Mouse (Mus musculus): ENCODE data around the gene Cmas.

Gene Cmas

DNA sequence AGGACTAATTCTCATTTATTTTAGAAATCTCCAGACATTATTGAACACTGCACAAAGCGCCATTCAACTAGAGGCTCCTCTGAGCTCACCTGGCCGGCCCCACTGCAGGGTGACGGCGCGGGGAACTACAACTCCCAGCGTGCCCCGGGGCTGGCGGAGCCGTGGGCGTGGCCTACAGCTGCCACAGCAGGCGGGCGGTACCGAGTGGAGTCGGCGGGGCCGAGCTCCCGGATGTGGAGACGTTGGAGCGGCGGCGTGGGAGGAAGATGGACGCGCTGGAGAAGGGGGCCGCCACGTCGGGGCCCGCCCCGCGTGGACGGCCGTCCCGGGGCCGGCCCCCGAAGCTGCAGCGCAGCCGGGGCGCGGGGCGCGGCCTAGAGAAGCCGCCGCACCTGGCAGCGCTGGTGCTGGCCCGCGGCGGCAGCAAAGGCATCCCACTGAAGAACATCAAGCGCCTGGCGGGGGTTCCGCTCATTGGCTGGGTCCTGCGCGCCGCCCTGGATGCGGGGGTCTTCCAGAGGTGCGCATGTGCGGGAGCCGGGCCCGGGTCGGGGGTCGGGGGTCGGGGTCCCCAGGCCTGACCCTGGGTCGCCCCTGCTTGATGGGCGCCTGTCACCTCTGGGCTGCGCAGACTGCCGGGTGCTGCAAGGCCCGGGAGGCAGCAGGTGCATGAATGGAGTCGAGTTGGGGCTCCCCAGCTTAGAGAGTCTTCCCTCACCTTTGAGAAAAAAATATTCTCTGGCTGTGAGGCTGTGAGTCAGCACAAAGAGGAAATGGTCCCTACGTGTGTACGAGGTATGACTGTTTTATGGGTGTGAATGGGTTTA, at the start of gene Cmas:
Gene Cmas (plus strand): TSS at position 180 of the 827 bp plus-strand sequence.
- DNase-seq, result peak; percentile 91

DNA sequence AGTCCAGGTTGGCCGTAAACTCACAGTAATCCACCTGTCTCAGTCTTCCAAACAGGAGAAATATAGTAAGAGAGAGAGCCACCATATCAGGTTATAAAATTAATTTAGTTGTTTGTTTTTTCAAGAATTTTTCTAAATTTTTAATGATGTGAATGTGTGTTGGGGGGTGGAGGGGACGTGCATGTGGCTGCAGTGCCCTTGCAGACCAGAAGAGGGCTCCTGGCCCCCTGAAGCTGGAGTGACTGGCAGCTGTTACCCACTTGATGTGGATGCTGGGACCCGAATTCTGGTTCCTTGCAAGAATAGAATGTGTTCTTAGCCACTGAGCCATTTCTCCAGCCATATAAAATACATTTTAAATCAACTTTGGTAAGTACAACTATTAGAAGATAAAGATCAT, 49.8 kb upstream of the Cmas start:
- no peak for DNase-seq

DNA sequence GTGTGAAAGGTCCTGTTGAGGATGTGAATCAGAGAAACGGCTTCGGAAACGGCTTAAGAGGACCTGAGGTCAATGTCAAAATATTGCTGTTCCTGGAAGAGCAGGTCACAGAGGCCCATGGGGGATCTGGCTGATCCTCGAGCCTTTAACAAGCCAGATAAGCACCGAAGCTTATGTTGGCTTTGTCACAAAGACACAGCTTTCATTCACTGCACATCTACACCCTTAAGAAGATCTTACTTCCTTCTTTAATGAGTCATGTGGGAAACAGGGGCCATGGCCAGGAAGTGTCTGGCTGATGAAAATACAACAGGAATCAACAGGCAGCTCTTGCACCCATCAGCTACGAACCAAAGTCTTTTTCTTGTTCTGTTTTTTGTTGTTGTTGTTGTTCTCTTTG, 48.1 kb upstream of the Cmas start:
- no peak for DNase-seq

DNA sequence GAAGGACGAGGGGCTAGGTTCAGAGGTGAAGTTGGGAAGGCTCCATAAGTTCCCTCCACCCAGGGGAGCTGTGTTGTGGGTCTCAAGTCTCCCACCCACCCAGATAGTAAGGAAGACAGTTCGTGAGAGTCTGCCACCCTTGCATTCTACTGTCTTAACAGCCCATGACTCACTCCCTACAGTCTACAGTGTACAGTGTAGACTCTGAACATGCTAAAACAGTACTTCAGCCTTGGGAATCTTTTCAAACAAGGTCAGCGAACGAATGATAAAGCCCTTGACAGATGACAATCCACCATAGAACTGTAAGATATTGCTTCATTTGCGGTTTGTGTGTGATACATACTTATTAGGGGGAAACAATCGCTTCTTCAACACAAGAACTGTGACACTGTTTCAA, 45.8 kb upstream of the Cmas start:
- DNase-seq, result no peak

DNA sequence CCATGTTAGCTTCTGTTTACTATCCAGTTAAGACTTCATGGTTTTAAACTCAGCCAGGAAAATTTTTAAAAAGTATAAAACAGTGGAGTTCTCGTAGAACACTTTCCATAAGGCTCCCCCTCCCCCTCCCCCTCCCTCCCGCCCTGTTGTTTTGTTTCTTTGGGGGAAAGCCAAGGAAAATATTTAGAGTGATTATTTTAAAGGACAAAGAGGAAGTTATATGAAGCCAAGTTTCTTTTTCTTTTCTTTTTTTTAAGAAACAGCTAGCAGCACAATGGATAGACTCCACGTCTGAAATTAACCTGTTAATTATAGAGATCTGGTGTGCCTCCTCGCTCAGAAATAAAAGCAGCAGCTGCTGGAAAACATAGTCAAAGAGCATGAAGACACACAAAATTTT, 45.4 kb upstream of the Cmas start:
- no peak for DNase-seq

DNA sequence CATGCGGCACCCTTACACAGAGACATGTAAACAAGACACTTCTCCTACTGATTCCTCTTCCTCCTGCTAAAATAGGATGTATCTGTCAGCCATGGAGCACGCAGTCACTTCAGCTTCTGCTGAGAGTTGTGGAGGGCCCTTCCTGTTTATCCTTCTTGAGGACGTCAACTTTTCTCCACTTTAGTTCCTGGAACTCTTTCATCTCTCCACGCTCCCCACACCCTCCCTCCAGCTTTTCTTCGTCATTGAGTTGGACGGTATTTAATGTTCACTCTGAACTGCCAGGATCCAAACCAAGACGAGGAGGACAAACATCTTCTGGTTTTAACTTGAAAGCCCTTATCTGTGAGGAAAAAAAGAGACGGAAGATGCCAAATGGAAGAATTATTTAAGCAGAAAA, 41.5 kb upstream of the Cmas start:
- no peak for DNase-seq

DNA sequence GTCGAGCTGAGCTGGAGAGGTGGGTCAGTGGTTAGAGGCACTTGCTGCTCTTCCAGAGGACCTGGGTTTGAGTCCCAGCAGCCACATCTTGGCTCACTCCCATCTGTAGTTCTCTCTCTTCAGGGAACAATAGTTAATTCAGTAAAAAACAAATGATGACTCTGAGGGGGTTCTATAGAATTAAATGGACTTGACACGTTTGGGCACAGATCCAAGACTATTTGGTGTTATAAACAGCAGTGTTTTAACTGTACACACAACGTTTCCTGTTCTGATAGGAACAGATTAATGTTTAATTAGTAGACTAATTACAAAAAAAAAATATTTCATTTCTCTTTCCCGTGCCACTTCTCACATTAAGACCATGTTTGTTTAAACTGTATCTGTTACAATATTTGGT, 39.3 kb upstream of the Cmas start:
- peak; percentile 70 for DNase-seq

DNA sequence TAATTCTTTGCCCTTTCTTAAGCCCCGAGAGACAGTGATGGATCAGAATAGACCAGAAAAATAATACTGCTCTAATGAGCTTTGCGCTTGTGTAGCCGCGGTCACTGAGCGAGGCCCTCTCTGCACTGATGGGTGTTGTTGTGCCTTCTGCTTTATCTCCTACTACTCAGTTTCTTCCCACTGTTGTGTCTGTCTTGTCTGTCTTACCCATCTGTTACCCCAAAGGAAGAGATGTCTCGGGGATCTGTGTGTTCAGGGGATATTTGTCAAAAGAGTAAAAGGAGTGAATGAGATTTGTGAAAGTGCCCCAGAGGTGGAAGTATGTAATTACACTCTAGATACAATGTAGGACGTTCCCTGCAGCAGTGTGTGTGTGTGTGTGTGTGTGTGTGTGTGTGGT, 38.3 kb upstream of the Cmas start:
- DNase-seq, result peak; percentile 42

DNA sequence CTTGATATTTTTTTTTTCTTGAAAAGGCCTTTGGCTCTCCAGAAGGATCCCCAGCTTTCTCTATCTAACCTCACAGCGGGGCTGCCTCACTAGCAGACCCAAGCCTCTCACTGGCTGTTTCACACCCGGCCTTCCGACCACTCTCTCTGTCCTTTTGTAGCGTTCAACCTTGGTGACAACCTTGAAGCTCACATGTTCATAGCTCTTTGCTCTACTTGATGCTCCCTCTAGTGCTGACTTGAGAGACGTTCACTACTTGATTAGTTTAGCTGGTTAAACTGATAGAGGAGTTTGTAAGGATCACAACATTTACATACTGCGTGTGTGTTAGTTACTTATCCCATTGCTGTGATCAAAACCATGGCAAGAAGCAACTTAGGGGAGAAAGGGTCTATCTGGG, 35.8 kb upstream of the Cmas start:
- DNase-seq, result no peak

DNA sequence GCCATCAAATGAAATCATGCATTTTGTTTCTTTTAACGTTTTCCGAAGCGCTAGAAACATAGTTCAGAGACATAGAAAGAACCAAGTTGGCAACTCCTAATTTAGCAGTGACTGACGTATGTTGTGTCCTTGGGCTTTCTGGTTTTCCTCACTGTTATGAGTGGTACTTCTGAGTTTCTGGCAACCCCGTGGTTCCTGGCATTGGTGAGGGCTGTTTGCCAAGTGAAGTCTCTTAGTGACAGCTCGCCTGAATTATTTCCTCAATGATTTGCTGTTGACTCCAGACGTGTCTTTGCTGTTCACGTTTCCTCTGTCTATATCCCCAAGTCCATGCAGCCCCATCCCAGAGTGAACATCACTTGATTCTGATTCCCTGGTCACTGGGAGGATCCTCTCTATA, 34.8 kb upstream of the Cmas start:
- no peak for DNase-seq

DNA sequence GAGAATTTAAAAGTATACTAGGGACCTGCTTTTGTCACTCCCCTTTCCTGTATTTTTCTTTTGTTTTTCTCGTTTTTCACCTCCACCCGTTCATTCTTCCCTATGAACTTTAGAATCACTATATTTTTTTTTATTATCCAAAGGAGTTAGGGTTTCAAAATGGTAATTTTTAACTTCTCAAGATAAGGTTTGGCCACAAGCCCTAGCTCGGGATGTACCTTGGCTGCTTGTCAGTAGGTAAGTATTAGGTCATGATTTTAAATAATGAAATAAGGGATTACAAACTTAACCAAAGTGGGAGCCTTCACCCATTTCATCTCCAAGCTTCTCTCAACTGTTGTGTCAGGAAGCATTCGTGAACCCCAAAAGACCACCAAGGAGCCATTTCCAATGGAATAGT, 30.5 kb upstream of the Cmas start:
- DNase-seq, result no peak

DNA sequence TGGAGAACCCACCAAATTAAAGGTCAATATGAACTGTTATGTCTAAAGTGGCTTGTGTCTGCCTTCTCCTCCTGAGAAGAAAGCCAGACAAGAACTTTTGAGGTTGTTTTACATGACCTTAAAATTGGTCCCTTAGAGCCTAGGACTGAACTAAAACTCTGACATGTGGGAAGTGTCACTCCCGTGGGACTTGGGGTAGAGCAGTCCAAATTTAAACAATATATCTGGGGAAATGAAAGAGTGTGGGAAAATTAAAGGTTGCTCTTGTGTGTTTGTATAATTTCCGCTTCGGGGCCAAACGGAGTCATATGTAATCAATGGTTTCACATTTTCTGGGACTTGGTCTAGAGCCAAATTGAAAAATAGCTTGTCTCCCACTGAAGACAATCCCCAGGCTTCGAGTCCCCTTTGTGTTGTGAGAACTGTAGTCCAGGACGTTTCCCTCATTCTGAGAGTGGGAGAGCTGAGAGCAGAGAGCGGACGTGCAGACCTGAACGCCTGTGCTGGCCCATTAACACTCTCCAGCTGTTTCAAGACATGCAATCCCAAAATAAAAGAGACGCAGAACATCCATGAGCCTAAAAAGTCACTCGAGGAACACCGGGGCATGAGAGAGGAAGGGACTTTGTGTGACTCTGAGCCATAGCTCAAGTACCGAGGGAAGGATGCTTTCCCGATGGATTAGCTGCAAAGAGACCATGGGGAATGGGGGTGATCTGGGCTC, 23.8 kb upstream of the Cmas start:
- DNase-seq, result no peak

DNA sequence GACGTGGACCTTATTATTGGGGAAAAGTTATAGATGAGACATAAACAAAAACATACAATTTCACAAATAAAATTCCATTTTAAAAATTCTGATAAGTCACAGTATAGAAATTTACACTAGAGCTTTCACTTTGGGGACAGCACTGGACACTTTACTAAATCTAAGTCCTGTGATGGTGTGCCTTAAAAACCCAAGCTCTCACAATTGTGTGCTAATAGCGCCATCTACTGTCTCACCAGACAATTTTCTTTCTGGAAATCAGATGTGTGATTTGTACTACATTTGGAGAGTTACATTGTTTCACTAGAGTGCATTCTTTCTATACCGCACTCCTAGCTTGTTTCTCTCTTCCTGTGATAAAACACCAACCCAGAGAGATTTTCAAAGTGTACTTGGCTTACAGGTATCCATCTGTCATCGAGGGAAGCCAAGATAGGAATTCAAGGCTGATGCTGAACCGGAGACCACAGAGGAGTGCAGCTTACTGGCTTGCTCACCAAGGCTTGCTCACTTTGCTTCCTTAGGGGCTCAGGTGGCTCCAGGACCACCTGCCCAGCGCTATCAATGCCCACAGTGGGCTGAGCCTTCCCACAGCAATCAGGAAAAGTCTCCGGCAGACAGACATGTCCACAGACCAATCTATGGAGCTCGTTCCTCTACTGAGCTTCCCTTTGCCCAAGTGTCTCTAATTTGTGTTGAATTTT, 21.0 kb upstream of the Cmas start:
- peak; percentile 66 for DNase-seq

DNA sequence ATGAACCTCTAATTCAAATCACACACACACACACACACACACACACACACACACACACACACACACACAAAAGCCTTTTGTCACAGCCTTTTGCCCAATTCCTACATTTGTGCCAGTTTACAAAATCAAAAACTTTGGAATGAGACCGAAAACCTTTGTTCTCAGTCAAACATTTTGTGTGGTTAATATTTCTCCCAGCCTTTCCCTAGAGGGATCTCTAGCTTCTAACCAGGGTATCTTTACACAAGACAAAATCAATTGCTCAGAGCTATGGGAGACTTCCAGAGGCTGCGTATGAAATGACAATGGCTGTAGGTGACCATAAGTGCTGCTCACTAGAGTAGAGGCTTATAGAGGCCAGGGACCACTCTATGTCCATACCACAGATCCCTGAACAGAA, 18.3 kb upstream of the Cmas start:
- DNase-seq, result no peak

DNA sequence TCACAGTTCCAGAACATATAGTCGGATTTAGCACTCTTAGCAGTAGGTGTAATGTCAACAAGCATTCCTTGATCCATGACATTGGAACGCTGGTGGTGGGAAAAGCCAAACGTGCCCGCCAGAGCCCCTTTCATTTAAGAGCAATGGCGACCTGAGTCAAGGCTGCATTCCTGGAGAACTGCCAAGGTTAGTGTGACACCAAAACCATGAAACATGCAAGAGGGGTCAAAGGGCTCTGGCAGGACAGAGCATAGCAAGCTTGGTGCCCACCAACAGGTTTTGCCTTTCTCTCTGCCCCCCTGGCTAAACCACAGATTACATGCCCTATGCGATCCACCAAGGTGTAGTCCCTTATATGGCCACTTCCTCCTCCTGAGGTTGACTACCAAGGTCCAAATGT, 17.8 kb upstream of the Cmas start:
- no peak for DNase-seq

DNA sequence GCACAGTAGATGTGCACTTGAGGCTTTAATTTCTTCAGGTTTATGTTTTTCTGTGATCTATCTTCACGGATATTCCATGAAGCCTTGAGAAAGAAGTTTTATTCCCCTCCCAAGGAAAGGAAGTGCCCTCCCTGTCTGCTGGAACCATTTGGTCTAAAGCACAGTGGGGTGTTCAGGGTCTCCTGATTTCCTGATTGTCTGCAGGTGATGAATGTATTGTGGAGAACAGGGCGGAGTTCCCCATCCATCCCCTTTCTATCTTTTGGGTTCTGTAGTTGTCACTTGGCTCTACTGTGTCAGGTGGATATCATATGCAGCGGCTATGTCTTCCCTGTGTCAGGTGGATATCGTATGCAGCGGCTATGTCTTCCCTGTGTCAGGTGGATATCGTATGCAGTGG, 14.7 kb upstream of the Cmas start:
- DNase-seq, result no peak

DNA sequence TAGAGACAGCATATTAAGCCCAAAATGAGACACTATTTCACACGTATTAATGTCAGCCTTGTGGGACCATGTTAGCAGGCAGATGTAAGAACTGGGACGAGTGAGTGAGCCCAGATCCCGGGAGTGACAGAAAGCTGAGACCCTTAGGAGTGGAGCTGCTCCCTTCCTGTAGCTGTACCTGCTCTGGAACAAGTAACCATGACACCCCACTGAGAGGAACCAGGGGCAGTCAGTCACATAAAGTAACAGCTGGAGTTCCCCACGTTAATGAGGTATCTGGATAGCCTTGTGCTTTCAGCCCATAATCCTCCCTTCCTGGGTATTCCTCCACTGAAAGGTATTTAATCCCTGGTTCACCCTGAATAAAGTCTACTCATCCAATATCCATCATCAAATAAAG, 13.3 kb upstream of the Cmas start:
- no peak for DNase-seq

DNA sequence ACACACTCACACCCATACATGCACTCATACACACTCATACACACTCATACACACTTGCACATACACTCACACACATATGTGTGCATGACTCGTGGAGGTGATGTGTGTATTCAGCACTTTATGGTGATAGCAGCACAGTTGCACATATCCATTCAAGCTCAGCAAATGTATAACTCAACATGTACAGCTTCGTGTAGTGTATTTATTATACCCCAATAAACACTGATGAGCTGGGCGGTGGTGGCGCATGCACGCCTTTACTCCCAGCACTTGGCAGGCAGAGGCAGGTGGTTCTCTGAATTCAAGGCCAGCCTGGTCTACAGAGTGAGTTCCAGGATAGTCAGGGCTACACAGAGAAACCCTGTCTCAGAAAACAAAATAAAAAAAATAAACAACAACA, 11.0 kb upstream of the Cmas start:
- DNase-seq, result no peak

DNA sequence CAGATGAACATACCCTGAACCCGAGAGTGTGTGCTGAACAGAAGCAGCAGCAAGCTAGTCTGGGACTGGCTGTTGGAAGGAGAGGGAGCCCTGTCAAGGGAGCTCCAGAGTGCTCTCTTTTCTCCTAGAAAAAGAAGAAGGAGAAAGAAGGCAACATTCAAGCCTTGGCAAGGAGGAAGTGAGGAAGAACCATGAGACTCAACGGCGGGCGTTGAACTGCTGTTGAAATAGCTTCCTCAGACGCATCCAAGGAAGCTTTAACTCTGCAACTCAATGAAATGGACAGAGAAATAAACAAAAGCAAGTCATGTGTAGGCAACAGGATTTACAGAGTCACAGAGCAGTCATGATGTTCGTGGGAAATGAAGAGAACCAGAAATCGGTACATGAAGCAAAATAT, 9.7 kb upstream of the Cmas start:
- DNase-seq, result no peak

DNA sequence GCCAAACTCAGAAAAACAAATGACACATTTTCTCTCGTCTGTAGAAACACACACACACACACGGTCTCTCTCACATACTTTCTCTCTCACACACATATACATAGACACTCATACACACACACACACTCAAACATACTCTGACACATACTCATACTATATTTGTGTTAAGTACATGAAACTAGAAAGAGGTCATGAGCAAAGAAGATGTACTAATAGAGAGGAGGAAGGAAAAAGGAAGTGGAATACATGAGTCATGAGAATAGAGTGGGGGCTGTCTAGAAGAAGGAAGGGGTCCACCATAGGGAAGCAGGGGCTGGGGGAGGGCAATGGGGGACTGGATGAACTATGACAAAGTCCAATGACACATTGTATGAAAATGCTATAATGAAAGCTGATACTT, 9.3 kb upstream of the Cmas start:
- DNase-seq, result no peak

DNA sequence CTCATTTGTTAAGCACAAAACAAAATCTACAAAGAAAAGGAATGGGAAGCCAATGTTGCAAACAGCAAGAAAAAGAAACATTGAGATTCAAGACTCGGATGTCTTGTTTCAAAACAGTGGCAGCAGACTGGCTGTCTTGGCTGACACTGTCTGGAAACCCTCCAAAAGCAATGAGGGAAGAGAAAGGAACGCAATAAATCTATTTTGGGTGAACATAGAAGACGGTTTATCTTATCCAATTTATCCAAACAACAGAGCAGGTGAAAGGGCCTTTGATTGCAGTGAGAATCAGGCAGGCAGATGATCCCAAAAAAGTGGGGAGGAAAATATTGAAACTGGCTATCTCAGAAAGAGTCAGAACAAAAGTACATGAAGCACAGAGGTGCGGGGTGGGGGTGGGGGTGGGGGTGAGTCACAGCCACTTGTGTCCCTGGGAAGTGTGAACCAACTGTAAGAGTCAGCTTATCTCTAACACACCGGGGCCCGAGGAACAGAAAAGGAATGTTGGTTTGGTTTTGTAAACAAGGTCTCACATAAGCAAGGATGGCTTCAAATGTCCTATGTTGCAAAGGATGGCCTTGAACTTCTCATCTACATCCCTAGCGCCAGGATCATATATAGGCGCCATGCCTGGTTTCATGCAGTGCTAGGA, 8.3 kb upstream of the Cmas start:
- DNase-seq, result no peak

DNA sequence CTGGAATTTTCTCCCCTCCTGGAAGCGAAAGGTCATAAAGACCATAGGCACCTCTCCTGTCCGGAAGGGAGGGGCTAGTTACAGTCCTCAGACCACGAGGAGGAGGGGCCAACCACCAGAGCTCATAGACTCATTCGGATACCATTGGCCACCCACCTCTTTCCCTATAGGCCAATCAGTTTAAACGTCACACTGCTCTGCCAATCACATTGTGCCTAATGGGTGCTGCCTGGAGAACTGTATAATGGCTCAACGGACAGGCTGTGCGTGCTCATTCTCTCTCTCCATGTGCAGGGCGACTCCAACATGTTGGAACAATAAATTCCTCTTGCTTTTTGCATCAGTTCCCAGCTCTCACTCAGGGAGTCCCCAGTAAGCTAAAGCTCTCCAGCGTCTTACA, 5.1 kb upstream of the Cmas start:
- DNase-seq, result no peak

Data from retina, postnatal 1 day (tissue).